Mouse (Mus musculus): ENCODE data around the gene Arf6.
"Not testable (repeated sequence)": the region's sequence is repeated elsewhere in the genome, so short reads cannot be mapped to it uniquely, and the experiment has no call there.

The Arf6 gene

DNA sequence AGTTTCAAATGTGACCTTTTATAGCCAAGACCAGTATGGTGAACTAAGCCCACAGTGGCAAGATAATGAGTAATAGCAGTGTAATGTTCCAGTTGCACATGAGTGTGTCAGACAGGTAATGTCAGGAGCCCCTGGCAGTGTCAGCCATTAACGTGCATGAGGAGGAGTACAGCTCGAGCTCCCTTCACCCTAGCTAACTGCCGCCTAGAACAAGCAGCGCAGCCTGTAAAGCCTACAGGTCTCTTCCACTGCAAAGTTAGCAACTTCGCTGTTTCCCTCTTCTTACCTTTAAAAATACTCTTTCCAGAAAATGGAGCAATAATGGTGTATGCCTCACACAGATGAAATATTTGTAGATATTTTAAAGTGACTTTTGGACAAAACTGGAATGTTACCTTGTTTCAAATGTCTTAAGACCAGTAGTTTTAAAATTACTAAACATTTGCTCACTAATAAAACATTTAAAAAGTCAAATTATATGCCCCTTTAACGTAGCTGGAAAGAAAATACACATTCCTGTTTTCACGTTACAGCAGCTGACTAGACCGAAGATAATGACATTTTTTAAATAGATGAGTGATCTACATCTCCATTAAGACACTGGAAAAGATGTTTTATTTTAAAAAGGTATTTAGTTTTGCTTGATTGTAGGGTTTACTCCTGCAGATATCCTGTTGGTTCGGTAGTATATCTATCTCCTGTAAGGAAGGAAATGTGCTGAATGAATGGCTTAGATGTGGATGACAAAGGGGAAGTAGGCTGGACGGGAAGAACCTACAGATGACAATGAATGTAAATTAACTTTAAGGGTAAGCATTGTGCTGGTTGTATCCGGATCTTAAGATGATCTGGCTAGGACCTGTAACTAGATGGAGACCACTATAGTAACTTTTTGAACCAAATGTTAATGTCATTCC is 2.2 kb downstream of the Arf6 start:
- no peak for DNase-seq (ENCODE audit: low spot score)

DNA sequence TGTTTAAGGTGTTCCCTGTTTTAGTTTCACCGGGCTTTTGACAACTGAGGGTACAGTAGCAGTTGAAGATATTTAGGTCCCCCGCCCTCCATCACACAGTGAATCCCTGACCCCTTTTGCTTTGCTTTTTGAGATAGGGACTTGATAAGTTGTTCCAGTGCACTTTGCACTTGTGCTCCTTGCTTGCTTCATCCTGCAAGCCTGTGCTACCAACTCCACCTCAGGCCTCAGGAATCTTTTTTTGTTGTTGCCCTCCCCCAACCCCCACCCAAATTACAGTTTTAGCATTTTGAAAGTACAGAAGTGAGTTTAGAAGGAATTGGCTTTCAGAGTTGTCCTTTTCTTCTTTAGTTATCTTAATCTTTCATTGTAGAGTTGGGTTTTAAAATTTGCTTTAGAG is 4.2 kb downstream of the Arf6 start:
- no peak for DNase-seq (ENCODE audit: low spot score)

DNA sequence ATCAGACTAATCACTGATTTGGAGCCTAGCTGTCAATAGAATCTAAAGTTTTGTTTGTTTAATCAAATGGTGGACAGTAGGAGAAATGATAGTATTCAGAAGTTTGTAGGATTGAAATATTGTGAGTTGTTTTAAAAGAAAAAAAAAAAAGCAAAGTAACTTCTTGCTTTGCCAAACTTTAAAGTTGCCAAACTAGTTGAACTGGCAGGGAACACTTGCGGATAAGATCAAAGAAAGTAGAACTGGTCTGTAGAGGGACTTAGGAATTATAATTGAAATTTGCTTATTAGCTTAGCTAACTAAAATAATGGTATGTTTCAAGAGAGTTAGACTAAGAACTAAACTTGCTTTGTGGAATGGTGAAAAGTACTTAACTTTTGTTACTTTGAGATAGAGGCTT is 5.2 kb downstream of the Arf6 start:
- no peak for DNase-seq (ENCODE audit: low spot score)

DNA sequence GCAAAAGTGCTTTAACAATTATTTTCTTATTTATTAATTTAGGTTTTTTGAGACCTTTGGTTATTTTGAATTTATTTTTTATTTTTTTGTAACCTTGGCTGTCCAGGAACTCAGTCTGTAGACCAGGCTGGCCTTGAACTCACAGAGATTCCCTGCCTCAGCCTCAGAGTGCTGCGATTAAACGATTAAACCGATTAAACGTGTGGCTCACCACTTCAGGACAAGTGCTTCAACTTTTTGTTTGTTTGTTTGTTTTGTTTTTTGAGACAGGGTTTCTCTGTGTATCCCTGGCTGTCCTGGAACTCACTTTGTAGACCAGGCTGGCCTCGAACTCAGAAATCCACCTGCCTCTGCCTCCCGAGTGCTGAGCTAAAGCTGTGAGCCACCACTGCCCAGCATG is 5.7 kb downstream of the Arf6 start:
- DNase-seq (ENCODE audit: low spot score) = not testable (repeated sequence)

DNA sequence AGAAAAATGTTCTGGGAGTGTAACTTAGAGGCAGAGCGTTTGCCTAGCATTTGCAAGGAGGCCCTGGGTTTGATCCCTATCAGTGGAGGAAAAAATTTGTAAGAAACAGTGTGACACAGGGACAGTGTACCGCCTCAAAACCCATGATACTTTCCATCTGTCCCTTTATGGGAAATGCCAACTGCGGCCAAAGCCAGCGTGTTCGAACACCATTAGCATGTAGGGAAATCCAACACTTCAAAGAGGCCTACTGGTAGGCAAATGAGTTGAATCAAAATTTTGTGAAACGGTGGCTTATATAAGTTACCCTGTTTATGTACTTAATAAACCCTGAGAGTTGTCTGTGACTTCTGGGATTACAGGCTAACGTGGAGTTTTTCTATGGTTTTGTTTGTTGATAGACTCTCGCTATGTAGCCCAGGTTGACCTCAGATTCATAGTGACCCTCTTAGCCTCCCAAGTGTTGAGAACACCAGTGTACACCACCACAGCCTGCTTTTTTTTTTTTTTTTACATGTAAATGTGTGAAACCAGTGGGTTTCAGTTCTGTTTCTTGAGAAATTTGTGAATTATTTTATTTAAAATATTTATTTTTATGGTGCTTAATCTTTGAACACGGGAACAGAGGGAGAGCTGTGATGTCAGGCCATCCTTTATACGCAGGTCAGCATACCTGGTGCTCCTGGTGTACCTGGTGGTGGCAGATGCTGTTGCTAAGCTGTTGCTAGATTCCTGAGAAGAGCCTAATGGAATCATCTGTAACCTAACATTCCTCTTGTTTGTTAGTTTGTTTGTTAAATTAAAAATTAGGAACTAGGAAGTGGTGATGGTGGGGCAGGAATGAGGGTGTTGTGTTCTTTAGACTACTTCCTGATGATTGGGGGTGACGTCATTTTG is 6.9 kb downstream of the Arf6 start:
- no peak for DNase-seq (ENCODE audit: low spot score)

DNA sequence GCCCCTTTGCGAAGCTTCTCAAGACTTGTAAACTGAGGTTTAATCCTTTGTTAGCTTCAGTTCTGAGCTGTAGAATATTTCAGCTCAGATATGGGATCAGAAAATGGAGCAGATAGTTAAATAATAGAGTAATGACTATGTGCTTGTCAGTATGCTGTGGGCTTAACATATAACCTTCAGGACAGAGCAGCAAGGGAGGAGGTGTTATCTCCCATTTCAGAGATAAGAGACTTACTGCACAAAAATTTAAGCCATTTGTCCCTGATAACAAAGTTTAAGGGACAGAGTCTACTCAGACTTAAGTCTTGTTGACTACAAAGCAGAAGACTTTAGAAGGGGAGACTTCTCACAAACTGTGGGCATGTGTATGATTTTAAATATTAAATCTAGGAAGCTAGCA is 10.9 kb downstream of the Arf6 start:
- no peak for DNase-seq (ENCODE audit: low spot score)

DNA sequence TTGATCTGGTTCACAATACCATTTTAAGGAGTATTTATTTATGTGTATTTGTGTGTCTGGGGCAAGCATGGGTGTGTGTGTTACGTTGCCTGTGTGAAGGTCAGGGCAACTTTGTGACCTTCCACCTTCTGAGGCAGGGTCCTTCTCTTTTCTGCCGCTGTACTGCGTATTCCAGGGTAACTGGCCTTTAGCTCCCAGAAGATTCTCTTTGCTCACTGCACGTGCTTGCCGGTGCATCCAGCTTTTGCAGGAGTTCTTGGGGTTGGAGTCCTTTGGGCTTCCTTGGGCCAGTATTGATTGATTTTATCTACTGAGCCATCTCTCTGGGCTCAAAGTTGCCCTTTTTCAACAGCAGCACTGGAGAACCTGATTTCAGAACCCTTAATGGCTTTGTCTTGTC is 12.7 kb downstream of the Arf6 start:
- DNase-seq (ENCODE audit: low spot score) = no peak

DNA sequence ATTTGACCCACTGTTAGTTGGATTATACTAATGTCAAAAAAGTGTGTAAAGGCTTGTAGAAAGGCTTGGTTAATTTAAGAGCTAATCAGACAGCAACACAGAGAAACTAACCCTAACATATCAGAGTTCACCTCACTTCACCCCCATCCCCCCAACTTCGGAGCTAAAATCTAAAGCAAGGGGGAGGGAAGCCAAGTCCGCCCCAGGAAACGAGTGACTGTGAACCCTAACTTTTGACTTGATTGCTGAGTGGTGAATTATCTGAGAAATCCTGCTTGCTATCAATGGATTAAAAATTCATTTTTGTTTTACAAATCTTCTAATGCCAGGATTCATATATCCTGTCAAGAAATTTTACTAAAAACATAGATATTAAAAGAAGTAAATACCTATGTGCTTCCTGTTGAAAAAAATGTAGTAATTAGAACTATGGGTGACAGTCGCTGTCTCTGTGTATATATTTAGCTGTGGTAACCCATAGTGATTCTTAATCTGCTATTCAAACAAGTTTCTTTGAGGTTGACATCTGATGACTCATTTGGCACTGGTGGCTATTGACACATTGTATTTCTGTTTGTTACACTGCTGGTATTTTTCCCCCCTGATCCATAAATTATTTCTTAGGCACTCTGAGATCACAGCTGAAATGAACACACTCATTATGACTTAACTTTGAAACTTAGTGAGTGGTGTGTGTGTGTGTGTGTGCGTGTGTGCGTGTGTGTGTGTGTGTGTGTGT is 13.8 kb downstream of the Arf6 start:
- peak; percentile 61 for DNase-seq (ENCODE audit: low spot score)

DNA sequence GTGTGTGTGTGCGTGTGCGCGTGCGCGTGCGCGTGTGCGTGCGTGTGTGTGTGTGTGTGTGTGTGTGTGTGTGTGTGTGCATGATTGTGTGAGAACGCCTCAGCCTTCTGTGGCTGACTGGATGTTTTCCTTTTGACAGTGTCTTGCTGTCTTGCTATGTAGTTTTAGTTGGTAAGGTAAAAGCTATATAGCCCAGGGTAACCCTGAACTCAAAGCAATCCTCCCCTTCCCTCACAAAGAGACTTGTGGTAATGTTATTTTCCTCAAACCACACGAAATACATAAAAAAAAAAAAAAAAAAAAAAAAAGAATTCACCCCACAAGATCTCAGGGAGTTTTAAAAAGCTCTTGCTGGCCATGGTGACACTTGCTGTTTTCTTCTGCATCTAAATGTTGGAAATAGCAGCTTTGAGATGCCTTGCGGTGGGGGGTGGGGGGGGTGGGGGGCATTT is 14.4 kb downstream of the Arf6 start:
- not testable (repeated sequence) for DNase-seq (ENCODE audit: low spot score)

DNA sequence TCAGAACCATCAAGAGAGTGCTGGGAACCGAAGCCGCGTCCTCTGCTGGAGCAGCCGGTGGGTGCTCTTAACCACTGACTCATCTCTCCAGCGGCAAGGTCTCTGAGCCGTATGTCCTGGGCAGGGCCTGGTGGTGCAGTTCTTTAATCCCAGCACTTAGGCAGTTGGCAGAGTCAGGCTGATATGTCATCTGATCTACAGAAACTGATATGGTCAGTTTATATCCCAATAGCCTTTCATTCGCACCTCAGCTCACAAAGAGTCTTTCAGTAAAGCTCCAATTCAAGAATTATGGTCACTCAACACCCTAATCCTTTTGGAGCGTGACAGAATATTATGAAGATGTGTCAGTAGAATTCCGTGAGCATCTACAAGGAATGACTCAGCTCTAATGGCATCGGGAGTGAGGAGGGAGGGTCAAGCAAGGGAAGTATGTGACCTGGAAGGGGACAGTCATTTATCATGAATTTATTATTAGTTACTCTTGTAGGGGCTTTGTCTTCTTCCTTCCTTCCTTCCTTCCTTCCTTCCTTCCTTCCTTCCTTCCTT is 16.4 kb downstream of the Arf6 start:
- no peak for DNase-seq (ENCODE audit: low spot score)

DNA sequence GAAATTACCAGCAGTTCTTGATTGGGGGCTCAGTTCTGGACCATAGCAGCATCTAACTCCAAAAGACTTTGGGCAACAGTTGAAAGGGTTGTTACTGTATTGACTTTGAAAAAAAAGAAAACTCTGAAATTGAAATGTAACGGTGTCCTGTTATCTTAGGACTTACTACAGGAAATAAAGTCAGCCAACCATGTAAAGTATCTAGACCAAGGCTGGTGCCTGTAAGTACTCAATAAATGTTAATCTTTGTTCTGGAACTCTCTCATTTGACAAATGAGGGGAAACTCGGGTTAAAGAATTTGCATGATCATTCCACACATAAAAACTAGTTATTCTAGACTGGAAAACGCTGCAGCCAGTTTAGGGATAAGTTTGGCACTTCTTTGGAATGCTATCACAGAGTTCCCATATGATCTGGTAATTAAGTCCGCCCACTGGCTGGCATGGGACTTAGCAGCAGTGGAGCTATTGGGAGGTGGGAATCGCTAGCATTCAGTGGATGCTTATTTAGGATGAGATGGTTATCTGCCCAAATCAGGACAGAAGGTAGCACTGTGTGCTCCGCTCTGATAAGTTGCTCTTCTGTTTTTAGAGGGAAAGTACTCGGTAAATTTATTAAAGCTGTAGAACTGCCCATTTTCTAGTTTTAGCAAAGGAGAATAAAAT is 17.5 kb downstream of the Arf6 start:
- no peak for DNase-seq (ENCODE audit: low spot score)

DNA sequence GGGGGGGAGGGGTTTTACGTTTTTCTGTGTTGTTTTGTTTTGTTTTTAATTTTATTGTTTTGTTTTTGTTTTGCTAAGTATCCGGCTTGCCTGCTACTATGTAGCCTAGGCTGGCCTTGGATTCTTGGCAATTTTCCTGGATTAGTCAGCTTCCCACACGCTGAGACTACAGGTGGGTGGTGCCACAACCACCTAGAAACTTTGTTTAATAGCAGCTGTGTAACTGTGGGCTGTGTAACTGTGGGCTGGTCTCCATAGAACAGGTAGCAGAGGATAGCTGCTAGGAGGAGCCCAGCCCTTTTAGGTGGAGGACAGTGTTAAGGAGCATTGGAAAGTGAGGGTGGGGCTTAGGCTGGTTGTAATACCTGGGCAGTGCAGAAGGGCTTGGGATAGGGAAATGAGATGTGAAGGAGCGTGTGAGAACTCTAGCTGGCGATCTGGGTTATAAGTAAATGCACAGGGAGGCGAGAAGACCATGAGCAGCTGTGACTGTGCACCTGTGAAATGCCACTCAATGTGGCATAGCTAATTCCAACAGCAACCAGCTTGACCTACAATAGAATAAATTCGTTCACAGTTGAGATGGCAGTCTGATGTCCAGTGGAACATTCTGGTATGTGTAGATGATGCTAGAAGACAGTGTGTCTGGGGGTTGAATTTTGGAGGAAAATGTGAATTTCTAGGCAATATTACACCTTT is 18.2 kb downstream of the Arf6 start:
- DNase-seq (ENCODE audit: low spot score) = no peak

DNA sequence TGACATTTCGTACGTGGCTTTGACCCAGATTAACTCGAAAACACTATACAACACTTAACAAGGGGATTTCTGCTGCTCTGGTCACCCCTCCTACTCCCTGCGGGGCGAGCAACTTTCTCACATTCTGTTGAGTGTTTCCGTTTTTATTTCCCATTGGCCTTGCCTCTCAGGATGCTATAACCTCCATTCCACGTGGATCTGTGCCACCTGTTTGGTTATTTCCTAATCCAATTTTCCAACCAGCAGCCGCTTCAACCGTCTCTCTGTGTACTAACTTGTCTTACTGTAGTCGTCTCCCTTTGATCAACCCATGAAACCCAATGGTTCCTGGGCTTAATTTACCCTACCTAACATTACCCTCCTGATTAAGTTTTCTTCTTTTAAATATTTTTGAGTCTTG is 21.1 kb downstream of the Arf6 start:
- DNase-seq (ENCODE audit: low spot score) = no peak

DNA sequence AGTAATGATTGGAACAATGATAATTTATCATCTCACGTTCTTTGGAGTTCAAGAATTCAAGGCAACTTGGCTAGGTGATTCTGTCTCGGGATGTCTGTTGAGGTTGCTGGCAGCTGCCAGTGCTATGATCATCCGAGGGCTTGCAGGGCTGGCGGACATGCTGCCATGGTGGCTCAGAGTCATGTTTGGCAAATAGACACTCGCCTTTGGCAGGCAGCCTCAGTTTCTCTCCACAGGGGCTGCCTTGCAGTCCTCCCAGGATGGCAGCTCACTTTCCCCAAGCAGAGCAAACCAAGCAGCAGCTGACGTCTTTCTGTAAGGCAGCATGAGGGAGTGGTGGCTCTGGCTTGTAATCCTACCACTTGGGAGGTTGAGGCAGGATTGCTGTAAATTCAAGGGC is 22.5 kb downstream of the Arf6 start:
- no peak for DNase-seq (ENCODE audit: low spot score)

DNA sequence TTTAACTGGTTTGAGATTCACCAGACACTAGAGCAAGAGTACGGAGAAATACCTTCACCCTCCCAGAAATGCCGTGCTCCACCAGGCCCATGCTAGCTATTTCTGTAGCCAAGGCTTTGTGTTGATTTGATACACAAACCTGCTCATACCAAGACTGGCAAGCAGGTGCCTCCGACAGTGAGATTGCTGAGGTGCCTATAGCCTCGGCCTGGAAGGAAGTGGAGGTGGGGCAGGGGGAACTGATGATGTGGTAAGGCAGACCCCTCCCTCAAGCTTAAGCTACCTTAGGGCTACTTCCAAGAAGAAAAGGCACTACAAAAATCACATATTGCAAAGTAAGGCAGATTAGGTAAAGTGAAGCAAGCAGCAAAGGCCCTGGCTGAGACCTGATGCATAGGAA is 28.4 kb downstream of the Arf6 start:
- no peak for DNase-seq (ENCODE audit: low spot score)

DNA sequence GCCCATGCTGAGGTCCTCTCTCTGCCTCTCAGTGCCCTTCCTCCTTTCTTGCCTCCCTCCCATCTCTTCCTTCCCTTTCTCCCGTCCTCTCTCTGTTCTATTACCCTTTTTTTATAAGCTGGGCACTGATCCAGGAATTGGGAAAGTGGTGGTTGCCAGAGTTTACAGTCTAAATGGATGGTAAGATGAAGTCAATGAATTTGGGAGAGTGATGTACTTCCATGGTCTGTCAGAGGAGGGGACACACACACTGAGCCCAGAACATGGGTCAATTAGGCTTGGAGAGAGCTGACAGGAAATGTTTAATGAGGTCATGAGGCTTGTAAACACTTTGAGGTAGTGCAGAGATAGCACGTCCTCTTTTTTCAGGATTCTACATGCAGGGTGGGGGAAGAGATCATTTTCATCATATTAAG is 28.9 kb downstream of the Arf6 start:
- DNase-seq (ENCODE audit: low spot score) = no peak

DNA sequence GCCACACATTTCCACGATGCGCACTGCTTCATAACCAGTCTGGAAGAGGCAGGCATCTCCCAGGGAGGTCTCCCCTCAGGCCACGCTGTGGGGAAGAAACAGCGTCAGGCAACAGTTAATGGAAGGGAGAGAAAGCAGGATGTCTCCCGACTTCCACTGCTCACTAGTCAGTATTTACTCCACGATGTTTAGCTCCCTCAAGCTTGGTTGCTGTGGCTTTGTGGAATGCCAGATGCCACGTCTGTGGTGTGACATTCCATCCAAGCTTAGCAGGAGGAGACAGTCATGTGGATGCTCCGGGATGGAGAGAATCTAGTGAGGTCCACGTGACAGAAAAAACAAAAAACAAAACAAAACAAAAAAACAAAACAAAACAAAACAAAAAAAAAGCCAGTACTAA is 30.1 kb downstream of the Arf6 start:
- DNase-seq (ENCODE audit: low spot score) = no peak

DNA sequence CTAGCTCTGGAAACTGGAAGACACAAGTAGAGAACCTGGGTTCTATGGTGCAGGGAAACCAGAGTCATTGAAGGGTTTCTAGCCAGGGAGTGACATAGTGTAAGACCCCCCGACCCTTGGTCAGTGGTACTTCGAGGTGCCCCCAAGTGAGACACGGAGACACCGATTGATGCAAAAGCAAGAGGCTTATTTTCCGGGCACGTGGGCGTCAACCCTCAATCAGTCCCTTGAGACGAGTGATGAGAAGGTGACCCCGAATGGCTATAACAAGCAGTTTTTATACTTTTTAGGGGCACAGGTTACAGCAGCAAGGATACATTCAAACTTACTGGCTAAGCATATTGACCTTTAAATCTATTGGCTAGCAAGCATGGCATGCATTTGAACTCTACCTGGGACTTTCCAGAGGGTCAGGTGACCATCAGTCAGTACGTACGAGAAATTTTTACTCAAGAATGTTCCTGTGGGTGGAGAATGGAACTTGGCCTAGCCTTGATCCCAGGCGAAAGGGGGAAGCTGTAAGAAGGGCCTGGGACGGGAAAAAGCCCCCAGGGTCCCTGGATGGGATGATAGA is 30.7 kb downstream of the Arf6 start:
- no peak for DNase-seq (ENCODE audit: low spot score)

DNA sequence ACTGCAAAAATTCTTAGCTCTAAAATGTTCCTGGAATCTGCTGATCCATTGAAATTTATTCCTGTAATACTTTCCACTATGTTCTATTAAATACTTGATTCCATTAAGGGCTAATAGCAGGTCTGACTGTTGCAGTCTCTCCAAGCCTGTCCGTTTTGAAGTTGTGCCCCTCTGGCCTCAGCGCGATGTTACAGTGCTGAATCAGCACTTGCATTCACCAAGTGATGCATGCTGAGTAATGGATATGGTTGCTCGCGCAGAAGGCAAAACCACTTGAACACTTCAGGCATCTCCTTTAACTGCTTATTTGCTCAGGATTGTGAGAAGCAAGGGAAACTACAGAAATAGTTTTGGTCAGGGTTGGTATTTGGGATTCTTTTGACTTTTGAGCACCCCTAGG is 38.8 kb downstream of the Arf6 start:
- no peak for DNase-seq (ENCODE audit: low spot score)

DNA sequence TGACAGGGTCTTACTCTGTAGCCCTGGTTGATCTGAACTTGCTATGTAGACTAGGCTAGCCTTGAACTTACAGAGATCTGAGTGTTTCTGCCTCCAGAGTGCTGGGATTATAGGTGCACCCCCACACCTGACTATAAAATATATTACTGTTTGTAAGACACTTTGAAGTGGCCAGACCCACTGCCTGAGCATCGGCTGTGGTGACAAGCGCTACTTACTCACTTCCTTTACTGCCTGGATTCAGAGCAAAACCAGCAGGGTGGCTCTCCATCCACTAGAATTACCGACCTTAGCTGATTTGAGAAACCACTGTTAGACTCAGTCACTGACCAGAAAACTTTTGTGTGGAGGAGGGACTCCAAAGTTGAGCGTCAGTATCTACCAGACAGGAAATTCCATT is 40.0 kb downstream of the Arf6 start:
- peak; percentile 48 for DNase-seq (ENCODE audit: low spot score)

DNA sequence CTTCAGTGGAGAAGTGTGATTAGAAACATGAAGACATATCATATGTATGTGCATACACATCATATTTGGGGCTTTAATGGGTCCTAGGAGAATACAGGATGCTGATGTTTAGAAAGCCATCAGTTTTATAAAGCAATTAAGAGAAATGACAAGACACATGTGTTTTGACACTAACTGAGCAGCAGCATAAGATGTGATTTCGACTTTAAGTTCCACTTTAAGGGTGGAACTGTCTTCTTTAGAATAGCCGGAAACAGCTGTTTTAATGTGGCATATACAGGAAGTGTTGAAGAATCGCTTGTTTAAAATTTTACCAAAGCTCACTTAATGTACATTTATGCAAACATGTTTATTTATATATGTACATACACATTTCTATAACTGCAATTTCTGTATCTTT is 41.4 kb downstream of the Arf6 start:
- DNase-seq (ENCODE audit: low spot score) = no peak

Data from T-cell, adult 2 months (primary cell).